ENCODE assay signal across 20 mouse cellular contexts in genomic region chr6:80105843-80106242, GRCm38 (mm10).
"Had no signal": no experiment of that assay in that cellular context is flagged by ENCODE, and none has a peak within 500 bp of the region (broad histone marks: within the 10 kb centered on the region; RNA-seq: fewer than 3 reads in every experiment).

No protein-coding gene starts in this region.

- H3K36me3 ChIP-seq: midbrain, embryonic 10.5 days; midbrain, embryonic 12.5 days; neural tube, embryonic 13.5 days; neural tube, embryonic 15.5 days; stomach, embryonic 15.5 days had no signal

- DNase-seq: lung, adult 18-20 months; lung, embryonic 14.5 days; lung, postnatal 10 days; lung, postnatal 4 days; right cerebral cortex, adult 18-20 months; right cerebral cortex, postnatal 25 days; right cerebral cortex, postnatal 4 days; spleen, adult 18-20 months; thymus, adult 2 months; thymus, postnatal 25 days; thymus, postnatal 4 days had no signal

- H3K9ac ChIP-seq: liver, embryonic 14.5 days; lung, embryonic 14.5 days; midbrain, embryonic 12.5 days; neural tube, embryonic 13.5 days; neural tube, embryonic 15.5 days; stomach, embryonic 15.5 days had no signal

- H3K27ac ChIP-seq: liver, embryonic 14.5 days; midbrain, embryonic 10.5 days; midbrain, embryonic 12.5 days; neural tube, embryonic 13.5 days; neural tube, embryonic 15.5 days; stomach, embryonic 15.5 days; stomach, postnatal 0 days had no signal

- H3K27me3 ChIP-seq: midbrain, embryonic 12.5 days; neural tube, embryonic 13.5 days; neural tube, embryonic 15.5 days; stomach, embryonic 15.5 days had no signal

- H3K4me1 ChIP-seq: midbrain, embryonic 10.5 days; midbrain, embryonic 12.5 days; neural tube, embryonic 13.5 days; neural tube, embryonic 15.5 days; stomach, embryonic 15.5 days had no signal

- H3K9me3 ChIP-seq: midbrain, embryonic 10.5 days; midbrain, embryonic 12.5 days; neural tube, embryonic 13.5 days; neural tube, embryonic 15.5 days; stomach, embryonic 15.5 days had no signal

- ATAC-seq: midbrain, embryonic 16.5 days had no signal

- H3K4me3 ChIP-seq: midbrain, embryonic 10.5 days; midbrain, embryonic 12.5 days; myocyte; neural tube, embryonic 13.5 days; neural tube, embryonic 15.5 days; stomach, embryonic 15.5 days had no signal

- H3K4me2 ChIP-seq: lung, embryonic 14.5 days; midbrain, embryonic 12.5 days; neural tube, embryonic 13.5 days; neural tube, embryonic 15.5 days; stomach, embryonic 15.5 days had no signal
